Mouse (Mus musculus) E14TG2a.4 (cell line): ENCODE measurements around the gene Idua.

Source experiments
- H3K27me3 ChIP-seq: 2 replicates; pipeline ENCODE4 v1.6.1; 2014; ENCODE audit warnings: low read length, control low read depth; ENCODE audit not compliant: insufficient read depth
- H3K36me3 ChIP-seq: 2 replicates; pipeline ENCODE4 v1.6.1; 2014; ENCODE audit warnings: low read length, control low read depth; ENCODE audit not compliant: insufficient read depth
- H3K4me1 ChIP-seq: replicated peaks from 2 replicates; pipeline ENCODE4 v1.6.1; 2014; ENCODE audit warnings: low read depth, low read length, control low read depth
- H3K4me3 ChIP-seq: replicated peaks from 2 replicates; pipeline ENCODE4 v1.5.1; 2014; ENCODE audit warnings: mild to moderate bottlenecking, low read length
- H3K9me3 ChIP-seq: 2 replicates; pipeline ENCODE4 v1.6.1; 2014; ENCODE audit warnings: low read length, control low read depth
- CTCF ChIP-seq: conservative IDR thresholded peaks from 2 replicates; pipeline ENCODE4 v1.5.1; 2014; ENCODE audit warnings: low read length
- NANOG ChIP-seq: IDR thresholded peaks from 2 replicates; pipeline ENCODE4 v1.6.1; 2014; ENCODE audit warnings: borderline replicate concordance, low read length, mixed read lengths
- POU5F1 ChIP-seq: IDR thresholded peaks from 2 replicates; pipeline ENCODE4 v1.6.1; 2014; ENCODE audit warnings: low read length, borderline replicate concordance

Idua gene

GRCm38 (mm10) chr5:108651136-108651720 lies 8.9 kb upstream of the Idua start:
- no peak for TF ChIP-seq POU5F1
- TF ChIP-seq CTCF, result no peak
- TF ChIP-seq NANOG, result no peak

GRCm38 (mm10) chr5:108651823-108652222 lies 8.3 kb upstream of the Idua start:
- H3K9me3 ChIP-seq, result no peaks in the 10 kb centered on the region
- no peak overlapping the region for H3K4me3 ChIP-seq
- H3K27me3 ChIP-seq, result no peaks in the 10 kb centered on the region
- H3K4me1 ChIP-seq, result peaks cover 13% of the 10 kb centered on the region
- H3K36me3 ChIP-seq, result peaks cover 97% of the 10 kb centered on the region
- TF ChIP-seq CTCF, result peak; percentile 58
- TF ChIP-seq POU5F1, result no peak

More at GRCm38 (mm10) chr5:108651136-108651720, 8.9 kb upstream of the Idua start:
- Histone ChIP-seq H3K4me3 (no peak overlapping the region), H3K36me3 (peaks cover 97% of the 10 kb centered on the region), H3K4me1 (peaks cover 12% of the 10 kb centered on the region), H3K9me3 (no peaks in the 10 kb centered on the region), H3K27me3 (no peaks in the 10 kb centered on the region)

GRCm38 (mm10) chr5:108653341-108653740 lies 6.8 kb upstream of the Idua start:
- TF ChIP-seq POU5F1, result no peak
- TF ChIP-seq CTCF, result no peak
- TF ChIP-seq NANOG, result no peak
- H3K4me3 ChIP-seq, result no peak overlapping the region
- H3K9me3 ChIP-seq, result no peaks in the 10 kb centered on the region
- peaks cover 13% of the 10 kb centered on the region for H3K4me1 ChIP-seq
- H3K36me3 ChIP-seq, result peaks cover 97% of the 10 kb centered on the region
- no peaks in the 10 kb centered on the region for H3K27me3 ChIP-seq

- TF ChIP-seq POU5F1 (no peak), CTCF (no peak), NANOG (no peak)
- no peaks in the 10 kb centered on the region for H3K27me3 ChIP-seq
- H3K4me1 ChIP-seq, result peaks cover 20% of the 10 kb centered on the region
- peaks cover 94% of the 10 kb centered on the region for H3K36me3 ChIP-seq
- no peak overlapping the region for H3K4me3 ChIP-seq
- no peaks in the 10 kb centered on the region for H3K9me3 ChIP-seq
Observed at GRCm38 (mm10) chr5:108654444-108654990, 5.6 kb upstream of the Idua start.

- peaks cover 86% of the 10 kb centered on the region for H3K36me3 ChIP-seq
- peaks cover 22% of the 10 kb centered on the region for H3K4me1 ChIP-seq
- H3K4me3 ChIP-seq, result no peak overlapping the region
- no peaks in the 10 kb centered on the region for H3K9me3 ChIP-seq
- no peaks in the 10 kb centered on the region for H3K27me3 ChIP-seq
- TF ChIP-seq POU5F1 (no peak), CTCF (no peak), NANOG (no peak)
Observed at GRCm38 (mm10) chr5:108655381-108655780, 4.8 kb upstream of the Idua start.

- H3K36me3 ChIP-seq, result peaks cover 80% of the 10 kb centered on the region
- no peaks in the 10 kb centered on the region for H3K27me3 ChIP-seq
- no peak overlapping the region for H3K4me3 ChIP-seq
- TF ChIP-seq CTCF (no peak), POU5F1 (no peak), NANOG (no peak)
- H3K4me1 ChIP-seq, result peaks cover 25% of the 10 kb centered on the region
- H3K9me3 ChIP-seq, result no peaks in the 10 kb centered on the region
Observed at GRCm38 (mm10) chr5:108655891-108656650, 4.1 kb upstream of the Idua start.

GRCm38 (mm10) chr5:108657406-108657805 lies 2.7 kb upstream of the Idua start:
- TF ChIP-seq NANOG (no peak), POU5F1 (no peak), CTCF (no peak)

GRCm38 (mm10) chr5:108658611-108659010 lies 1.5 kb upstream of the Idua start:
- no peak overlapping the region for H3K4me3 ChIP-seq
- peaks cover 27% of the 10 kb centered on the region for H3K4me1 ChIP-seq
- peaks cover 56% of the 10 kb centered on the region for H3K36me3 ChIP-seq
- no peaks in the 10 kb centered on the region for H3K9me3 ChIP-seq
- no peak for TF ChIP-seq NANOG
- no peak for TF ChIP-seq POU5F1
- no peak for TF ChIP-seq CTCF
- H3K27me3 ChIP-seq, result no peaks in the 10 kb centered on the region

More at GRCm38 (mm10) chr5:108657406-108657805, 2.7 kb upstream of the Idua start:
- no peak overlapping the region for H3K4me3 ChIP-seq
- no peaks in the 10 kb centered on the region for H3K27me3 ChIP-seq
- peaks cover 68% of the 10 kb centered on the region for H3K36me3 ChIP-seq
- H3K4me1 ChIP-seq, result peaks cover 27% of the 10 kb centered on the region
- no peaks in the 10 kb centered on the region for H3K9me3 ChIP-seq
